Mouse (Mus musculus) stomach, postnatal 0 days (tissue): ENCODE results near the gene Elf1.

Experiments
- CTCF ChIP-seq: IDR thresholded peaks from 2 replicates; pipeline ENCODE4 v1.5.1; 2016; ENCODE audit warnings: antibody characterized with exemption, low read depth, mild to moderate bottlenecking, moderate library complexity
- EP300 ChIP-seq: optimal IDR thresholded peaks from 2 replicates; pipeline ENCODE3; 2016; ENCODE audit warnings: antibody characterized with exemption

DNA sequence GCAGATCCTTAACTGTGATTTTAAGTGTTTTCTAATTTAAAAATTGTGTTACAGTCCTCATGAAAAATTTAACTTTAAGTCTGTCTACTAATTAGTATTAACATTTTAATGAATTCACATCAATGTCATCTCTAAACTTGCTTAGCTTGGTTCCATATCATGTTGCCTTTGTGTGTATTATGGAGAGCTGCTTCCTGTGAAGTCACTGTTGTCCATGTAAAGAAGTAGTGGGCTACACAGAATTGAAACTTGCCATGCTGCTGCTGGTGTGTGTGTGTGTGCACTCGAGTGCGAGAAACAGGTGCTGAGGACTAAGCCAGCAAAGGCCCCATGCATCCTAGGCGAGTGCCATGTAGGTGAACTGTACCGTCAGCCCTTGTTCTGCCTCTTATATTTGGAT, 126.4 kb downstream of the Elf1 start:
- TF ChIP-seq CTCF (no peak), EP300 (no peak)
